Mouse (Mus musculus): ENCODE measurements around the gene Bcas3. TPM values are rescaled to one million over a fixed set of nuclear protein-coding genes. Genes with fewer than 3 reads are reported as not detected.

Bcas3 gene
- polyA plus RNA-seq, 1 experiment from 2014 or later, result 28.2 TPM

DNA sequence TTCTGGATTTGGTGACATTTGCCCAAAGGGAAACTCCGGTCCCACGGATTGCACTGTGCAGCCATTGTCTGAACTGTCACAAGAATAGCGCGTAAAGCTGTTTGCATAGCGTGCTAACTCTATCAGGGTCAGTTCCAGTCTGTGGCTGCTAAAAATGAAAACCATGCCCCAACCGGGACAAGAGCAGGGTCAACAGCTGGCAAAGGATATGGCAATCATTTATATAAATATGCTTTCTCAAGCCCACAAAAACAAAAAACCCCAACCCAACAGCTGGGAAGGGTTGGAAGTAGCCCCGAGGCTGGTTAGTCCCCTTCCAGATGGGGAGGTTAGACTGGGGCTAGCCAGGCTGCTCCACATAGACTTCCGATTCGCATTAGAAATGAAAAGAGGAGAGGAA, 314.8 kb downstream of the Bcas3 start:
- no peaks in the 10 kb centered on the region for H3K9me3 ChIP-seq (replicated peaks)
- H3K4me3 ChIP-seq (replicated peaks), result no peak overlapping the region
- peaks cover 25% of the 10 kb centered on the region for H3K4me1 ChIP-seq
- H3K4me2 ChIP-seq, result peak overlapping the region; percentile 29
- H3K9ac ChIP-seq, result no peak overlapping the region
- ATAC-seq (replicated peaks; ENCODE audit: low FRiP score), result no peak
- peak overlapping the region; percentile 59 for H3K27ac ChIP-seq
- 0 out of 2 replicates have a peak, but pooled peaks cover 4% of the 10 kb centered on the region for H3K27me3 ChIP-seq
- WGBS, result 47% methylated on average over 9 of the region's 9 CpGs
- H3K36me3 ChIP-seq, result no peaks in the 10 kb centered on the region

DNA sequence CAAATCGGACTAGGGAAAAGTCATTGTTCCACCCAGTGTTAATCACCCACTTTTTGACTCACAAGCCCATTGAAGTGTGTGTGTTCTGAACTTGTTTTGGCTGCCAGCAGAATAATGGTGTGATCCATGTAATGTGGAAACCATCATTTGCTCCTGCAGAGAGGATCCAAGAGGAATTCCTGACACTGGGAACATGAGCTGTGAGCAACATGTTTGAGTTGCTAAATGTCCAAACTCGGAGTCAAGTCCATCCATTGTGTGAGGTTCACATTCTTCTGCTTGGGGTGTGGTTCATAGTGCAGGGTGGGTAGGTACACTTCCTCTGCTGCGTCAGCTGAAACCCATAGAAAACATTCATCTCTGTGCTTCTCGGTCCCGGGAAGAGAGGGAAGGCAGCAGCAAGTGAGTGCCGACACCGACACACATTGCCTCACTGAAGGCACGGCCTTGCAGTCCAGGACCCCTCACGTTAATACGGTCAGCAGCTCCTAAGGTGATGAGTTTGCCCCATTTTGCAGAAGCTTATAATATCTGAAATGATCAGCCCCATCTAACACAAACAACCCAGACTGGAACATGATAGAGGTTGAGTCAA, 320.0 kb downstream of the Bcas3 start:
- ATAC-seq (replicated peaks; ENCODE audit: low FRiP score), result no peak
- Histone ChIP-seq H3K9ac (no peak overlapping the region), H3K4me2 (no peak overlapping the region), H3K36me3 (no peaks in the 10 kb centered on the region), H3K4me1 (peaks cover 36% of the 10 kb centered on the region), H3K9me3 (replicated peaks) (no peaks in the 10 kb centered on the region), H3K27ac (no peak overlapping the region), H3K27me3 (peaks cover 10% of the 10 kb centered on the region; the same call in 1 of the 2 replicates), H3K4me3 (replicated peaks) (no peak overlapping the region)
- WGBS, result 83% methylated on average over 10 of the region's 10 CpGs

DNA sequence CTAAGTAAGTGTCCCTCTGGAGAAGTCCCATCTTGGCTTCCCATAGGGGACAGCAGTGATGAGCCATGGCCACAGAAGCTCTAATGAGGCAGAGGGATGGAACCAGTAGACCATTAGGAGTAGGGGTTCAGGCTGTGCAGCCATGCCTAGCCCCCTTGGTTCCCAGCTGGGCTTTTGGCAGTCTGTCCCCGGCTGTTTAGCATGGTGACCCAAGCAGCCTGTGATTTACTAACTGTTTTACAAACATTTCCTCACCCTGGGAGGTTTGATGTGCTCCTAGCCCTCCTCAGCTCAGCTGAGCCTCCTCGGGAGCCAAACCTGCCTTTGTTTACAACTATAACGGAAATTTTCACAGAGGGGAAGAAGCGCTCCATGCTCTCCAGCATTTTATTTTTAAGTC, 322.3 kb downstream of the Bcas3 start:
- no peak overlapping the region for H3K9ac ChIP-seq
- no peaks in the 10 kb centered on the region for H3K9me3 ChIP-seq (replicated peaks)
- H3K4me2 ChIP-seq, result no peak overlapping the region
- 21% methylated on average over 4 of the region's 4 CpGs for WGBS
- H3K27ac ChIP-seq, result peak overlapping the region; percentile 70
- peaks cover 10% of the 10 kb centered on the region; the same call in 1 of the 2 replicates for H3K27me3 ChIP-seq
- H3K36me3 ChIP-seq, result no peaks in the 10 kb centered on the region
- peak; percentile 62 for ATAC-seq (replicated peaks; ENCODE audit: low FRiP score)
- H3K4me3 ChIP-seq (replicated peaks), result no peak overlapping the region
- peaks cover 40% of the 10 kb centered on the region for H3K4me1 ChIP-seq

DNA sequence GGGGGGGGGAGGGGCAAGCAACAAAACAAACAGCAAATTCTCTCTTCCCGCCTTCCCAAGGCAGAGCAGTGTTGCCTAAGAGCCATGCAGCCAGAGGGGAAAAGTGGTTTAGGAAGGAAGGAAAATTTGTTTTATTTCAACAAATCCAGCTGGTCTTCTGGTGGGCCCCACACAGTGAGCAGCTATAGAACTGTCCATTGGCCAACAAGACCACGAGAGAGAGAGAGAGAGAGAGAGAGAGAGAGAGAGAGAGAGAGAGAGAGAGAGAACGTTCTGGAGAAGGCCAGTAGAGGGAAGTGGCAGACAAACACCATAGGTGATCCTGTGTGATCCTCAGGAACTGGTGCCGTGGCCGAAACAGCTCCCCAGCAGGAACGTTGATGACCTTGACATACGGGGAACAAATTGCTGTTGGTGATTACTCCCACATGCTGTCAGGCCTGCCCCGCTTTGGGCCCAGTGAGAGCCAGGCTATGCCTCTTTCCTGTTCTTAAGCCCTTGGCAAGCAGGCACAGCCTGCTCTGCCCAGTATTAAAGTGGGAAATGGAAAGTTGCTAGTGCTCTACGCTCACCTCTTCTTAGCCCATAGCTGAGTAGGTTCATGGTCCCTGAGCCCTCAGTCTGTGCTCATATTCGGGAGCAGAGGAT, 323.5 kb downstream of the Bcas3 start:
- Histone ChIP-seq H3K27ac (peak overlapping the region; percentile 65; the same call in 1 of the 2 replicates), H3K4me3 (replicated peaks) (no peak overlapping the region), H3K36me3 (no peaks in the 10 kb centered on the region), H3K4me2 (no peak overlapping the region), H3K27me3 (peaks cover 6% of the 10 kb centered on the region; the same call in 1 of the 2 replicates), H3K4me1 (peaks cover 45% of the 10 kb centered on the region), H3K9ac (no peak overlapping the region), H3K9me3 (replicated peaks) (no peaks in the 10 kb centered on the region)
- WGBS, result 36% methylated on average over 10 of the region's 10 CpGs
- ATAC-seq (replicated peaks; ENCODE audit: low FRiP score), result no peak

DNA sequence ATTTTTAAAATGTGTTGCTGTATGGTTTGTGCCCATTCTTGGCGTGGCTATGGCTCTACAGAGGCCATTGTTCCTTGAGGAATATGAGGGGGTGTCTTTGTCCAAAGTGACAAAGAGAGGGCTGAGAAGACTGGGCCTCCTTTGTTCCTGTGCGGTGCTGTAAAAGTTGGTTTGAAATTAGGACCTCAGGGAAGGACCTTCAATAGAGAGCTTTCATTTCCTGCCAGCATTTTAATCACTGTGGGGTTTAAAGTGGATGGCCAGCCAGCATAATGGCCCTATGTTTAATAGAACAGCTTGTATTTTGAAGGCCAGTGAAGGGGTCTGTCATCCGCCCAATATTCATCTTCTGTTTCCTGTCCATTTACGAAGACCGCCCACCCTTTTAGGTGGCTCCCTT, 325.7 kb downstream of the Bcas3 start:
- Histone ChIP-seq H3K4me3 (replicated peaks) (no peak overlapping the region), H3K9ac (no peak overlapping the region), H3K4me2 (no peak overlapping the region), H3K27me3 (peaks cover 9% of the 10 kb centered on the region; the same call in 1 of the 2 replicates), H3K27ac (peak overlapping the region; percentile 52; the same call in 1 of the 2 replicates), H3K36me3 (no peaks in the 10 kb centered on the region), H3K9me3 (replicated peaks) (no peaks in the 10 kb centered on the region), H3K4me1 (peaks cover 52% of the 10 kb centered on the region)
- no peak for ATAC-seq (replicated peaks; ENCODE audit: low FRiP score)
- 76% methylated on average over 5 of the region's 5 CpGs for WGBS

DNA sequence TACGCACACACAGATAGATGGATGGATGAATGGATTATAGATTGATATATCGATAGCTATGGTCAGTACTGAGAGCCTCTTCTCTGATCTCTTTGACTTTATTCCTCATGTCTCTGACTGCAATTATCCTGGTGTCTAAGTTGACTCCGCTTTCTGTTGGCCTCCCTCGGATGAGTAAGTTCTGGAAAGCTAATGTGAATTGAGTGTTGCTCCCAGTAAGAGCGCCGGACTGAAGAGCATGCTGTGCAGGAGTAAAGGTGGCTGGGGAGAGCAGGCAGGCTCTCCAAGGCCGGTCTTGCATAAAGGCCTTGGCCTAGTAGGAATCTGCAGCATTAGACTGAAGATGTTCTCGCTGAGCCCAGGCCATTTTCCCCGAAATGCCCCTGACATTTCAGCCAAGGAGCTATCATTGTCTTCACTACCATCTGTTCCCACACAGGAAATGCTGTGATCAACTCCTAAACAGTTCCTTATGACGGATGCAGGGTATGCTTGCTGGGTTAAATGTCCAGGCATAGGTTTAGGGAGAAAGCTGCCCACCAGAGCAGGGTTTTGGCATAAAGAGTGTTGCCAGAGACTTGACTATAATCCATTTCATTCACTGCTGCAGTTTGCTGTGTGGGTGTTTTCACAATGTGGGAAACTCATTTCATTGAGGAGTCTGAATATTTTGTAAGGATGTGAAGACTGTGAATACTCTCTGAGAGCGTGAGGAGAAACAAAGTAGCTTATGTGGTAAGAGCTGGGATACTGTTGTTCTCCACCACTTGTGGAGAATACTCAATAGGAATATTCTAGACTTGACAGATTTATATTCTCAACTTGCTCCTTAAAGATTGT, 328.8 kb downstream of the Bcas3 start:
- no peak for ATAC-seq (replicated peaks; ENCODE audit: low FRiP score)
- H3K27ac ChIP-seq, result no peak overlapping the region

DNA sequence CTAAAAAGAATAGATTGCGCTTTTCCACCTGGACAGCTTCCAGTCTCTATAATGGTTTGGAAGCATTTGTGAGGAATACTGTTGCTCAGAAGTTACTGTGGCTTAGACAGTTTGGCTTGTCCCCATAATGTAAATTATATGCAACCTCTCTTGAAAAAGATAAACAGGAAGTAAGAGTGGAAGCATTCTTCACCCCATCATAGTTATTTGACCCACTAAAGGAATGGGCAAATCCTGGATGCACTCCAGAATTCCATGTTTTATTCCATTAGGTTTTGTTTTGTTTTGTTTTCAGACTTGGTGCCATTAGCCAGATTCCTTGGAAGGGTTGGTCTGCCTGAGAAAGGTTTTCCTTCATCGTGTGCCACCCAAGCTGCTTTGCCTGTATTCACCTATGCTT, 332.0 kb downstream of the Bcas3 start:
- H3K4me2 ChIP-seq, result no peak overlapping the region
- ATAC-seq (replicated peaks; ENCODE audit: low FRiP score), result no peak
- H3K36me3 ChIP-seq, result no peaks in the 10 kb centered on the region
- no peak overlapping the region for H3K27ac ChIP-seq
- H3K4me3 ChIP-seq (replicated peaks), result no peak overlapping the region
- WGBS, result 80% methylated on average over 2 of the region's 2 CpGs
- peaks cover 40% of the 10 kb centered on the region for H3K4me1 ChIP-seq
- peaks cover 9% of the 10 kb centered on the region; the same call in 1 of the 2 replicates for H3K27me3 ChIP-seq
- H3K9ac ChIP-seq, result no peak overlapping the region
- no peaks in the 10 kb centered on the region for H3K9me3 ChIP-seq (replicated peaks)

More for the DNA sequence above, 328.8 kb downstream of the Bcas3 start:
- H3K36me3 ChIP-seq, result no peaks in the 10 kb centered on the region
- WGBS, result 85% methylated on average over 11 of the region's 11 CpGs
- H3K9me3 ChIP-seq (replicated peaks), result no peaks in the 10 kb centered on the region
- H3K4me1 ChIP-seq, result peaks cover 37% of the 10 kb centered on the region
- no peak overlapping the region for H3K4me2 ChIP-seq
- H3K9ac ChIP-seq, result no peak overlapping the region
- peaks cover 9% of the 10 kb centered on the region; the same call in 1 of the 2 replicates for H3K27me3 ChIP-seq
- no peak overlapping the region for H3K4me3 ChIP-seq (replicated peaks)

DNA sequence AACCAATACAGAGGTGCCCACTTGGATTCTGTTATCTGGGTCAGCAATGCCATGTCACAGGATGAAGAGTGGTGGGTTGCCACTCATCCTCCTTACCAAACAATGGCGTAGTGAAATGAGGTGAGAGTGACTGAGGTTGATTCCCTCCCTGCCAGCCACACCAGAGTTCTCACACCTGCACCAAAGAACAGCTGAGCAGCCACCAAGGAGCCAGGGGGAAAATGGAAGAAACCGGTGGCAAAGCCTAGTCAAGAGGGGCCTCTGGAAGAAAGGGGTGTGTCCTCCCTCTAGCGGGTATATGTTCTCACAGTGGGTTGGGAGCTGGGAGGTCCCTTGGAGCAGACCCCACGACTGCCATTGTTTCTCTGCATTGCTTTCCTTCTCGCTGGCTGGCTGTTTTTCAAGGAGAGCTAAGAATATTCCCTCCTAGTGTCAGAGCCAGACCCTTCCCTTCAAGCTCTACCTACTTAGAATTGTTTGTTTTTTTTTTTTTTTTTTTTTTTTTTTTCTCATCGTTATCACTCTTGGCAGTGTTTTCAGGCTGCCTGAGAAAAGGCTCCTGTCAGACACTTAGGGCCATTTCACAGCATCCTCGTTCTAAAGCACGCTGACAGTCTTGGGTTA, 335.0 kb downstream of the Bcas3 start:
- Histone ChIP-seq H3K4me2 (no peak overlapping the region), H3K9me3 (replicated peaks) (no peaks in the 10 kb centered on the region), H3K36me3 (no peaks in the 10 kb centered on the region), H3K27me3 (peaks cover 12% of the 10 kb centered on the region; the same call in 1 of the 2 replicates), H3K4me1 (peaks cover 40% of the 10 kb centered on the region), H3K27ac (0 out of 2 replicates have a peak overlapping the region, but pooled peaks have one; percentile 14), H3K9ac (no peak overlapping the region), H3K4me3 (replicated peaks) (no peak overlapping the region)
- no peak for ATAC-seq (replicated peaks; ENCODE audit: low FRiP score)
- WGBS, result 35% methylated on average over 8 of the region's 8 CpGs

DNA sequence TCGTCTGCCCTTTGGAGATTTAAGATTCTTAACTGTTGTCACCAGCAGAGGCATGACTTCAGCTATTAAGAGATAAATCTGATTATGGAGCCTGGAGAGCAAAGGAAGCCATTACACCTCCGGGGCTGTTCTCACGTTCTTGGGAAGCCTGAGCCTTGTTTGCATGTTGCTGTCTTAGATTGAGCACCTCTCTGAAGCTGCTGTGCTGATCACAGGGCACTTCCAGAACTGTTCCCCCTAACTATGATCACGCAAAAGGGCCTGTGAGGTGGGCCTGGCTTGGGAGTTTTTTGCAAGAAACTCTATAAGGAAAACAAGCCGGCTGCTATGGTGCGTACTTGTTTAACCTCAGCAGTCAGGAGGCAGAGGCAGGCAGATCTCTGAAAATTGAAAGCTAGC, 335.5 kb downstream of the Bcas3 start:
- 67% methylated on average over 6 of the region's 6 CpGs for WGBS
- Histone ChIP-seq H3K4me2 (no peak overlapping the region), H3K4me3 (replicated peaks) (no peak overlapping the region), H3K9me3 (replicated peaks) (no peaks in the 10 kb centered on the region), H3K9ac (no peak overlapping the region), H3K4me1 (peaks cover 43% of the 10 kb centered on the region), H3K36me3 (no peaks in the 10 kb centered on the region), H3K27ac (no peak overlapping the region), H3K27me3 (peaks cover 17% of the 10 kb centered on the region; the same call in 1 of the 2 replicates)
- ATAC-seq (replicated peaks; ENCODE audit: low FRiP score), result no peak

DNA sequence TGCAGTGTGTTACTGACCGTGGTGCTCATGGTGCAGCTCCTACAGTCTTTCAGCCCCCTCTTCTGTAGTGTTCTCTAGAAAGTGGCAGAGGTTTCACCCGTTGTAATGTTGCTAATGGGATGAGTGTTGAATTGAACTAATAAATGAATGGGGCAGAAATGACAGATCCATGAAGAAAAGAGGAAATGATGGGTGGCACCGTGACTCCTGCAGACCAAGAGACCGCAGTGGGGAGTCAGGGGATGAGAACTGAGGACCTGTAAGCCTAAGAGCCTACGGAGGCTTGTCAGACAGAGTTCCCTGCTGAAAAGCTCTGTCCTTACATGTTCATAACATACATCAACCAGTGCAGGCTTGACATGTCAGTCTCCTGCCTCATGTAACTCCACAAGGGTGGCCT, 336.3 kb downstream of the Bcas3 start:
- no peak for ATAC-seq (replicated peaks; ENCODE audit: low FRiP score)
- H3K27ac ChIP-seq, result no peak overlapping the region

DNA sequence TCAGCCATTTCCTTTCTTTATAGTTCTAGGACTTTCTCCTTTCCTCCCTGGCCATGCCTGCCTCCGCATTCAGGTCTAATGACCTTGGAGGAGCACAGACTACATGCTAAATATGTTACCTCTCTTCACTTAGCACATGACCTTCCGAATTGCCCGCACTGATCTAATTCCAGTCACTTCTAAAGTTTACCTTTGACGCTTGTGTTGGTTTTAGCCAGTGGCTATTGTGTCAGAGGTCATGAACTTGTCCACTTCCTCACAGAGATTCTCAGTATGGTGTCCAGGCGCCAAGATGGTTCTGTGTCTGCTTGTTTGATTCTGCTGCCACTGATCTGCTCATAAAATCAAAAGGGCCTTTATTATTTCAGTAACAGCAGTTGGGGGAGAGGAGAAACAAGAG, 338.3 kb downstream of the Bcas3 start:
- no peaks in the 10 kb centered on the region for H3K36me3 ChIP-seq
- peaks cover 44% of the 10 kb centered on the region for H3K27me3 ChIP-seq
- no peaks in the 10 kb centered on the region for H3K9me3 ChIP-seq (replicated peaks)
- no peak overlapping the region for H3K4me3 ChIP-seq (replicated peaks)
- H3K27ac ChIP-seq, result no peak overlapping the region
- H3K9ac ChIP-seq, result no peak overlapping the region
- H3K4me2 ChIP-seq, result no peak overlapping the region
- 37% methylated on average over 5 of the region's 5 CpGs for WGBS
- no peak for ATAC-seq (replicated peaks; ENCODE audit: low FRiP score)
- H3K4me1 ChIP-seq, result peaks cover 56% of the 10 kb centered on the region

More for the DNA sequence above, 336.3 kb downstream of the Bcas3 start:
- WGBS, result 87% methylated on average over 5 of the region's 5 CpGs
- H3K4me3 ChIP-seq (replicated peaks), result no peak overlapping the region
- no peaks in the 10 kb centered on the region for H3K36me3 ChIP-seq
- H3K4me2 ChIP-seq, result no peak overlapping the region
- H3K9me3 ChIP-seq (replicated peaks), result no peaks in the 10 kb centered on the region
- H3K27me3 ChIP-seq, result peaks cover 24% of the 10 kb centered on the region
- peaks cover 41% of the 10 kb centered on the region for H3K4me1 ChIP-seq
- no peak overlapping the region for H3K9ac ChIP-seq

All from kidney, embryonic 15.5 days (tissue).